Mouse (Mus musculus) heart, adult 11 months (tissue): ENCODE results near the gene Fen1.
"Not testable (repeated sequence)": the region's sequence is repeated elsewhere in the genome, so short reads cannot be mapped to it uniquely, and the experiment has no call there.

ENCODE experiments used
- DNase-seq: peaks from one replicate; pipeline ENCODE4 v3.0.0; 2022

The Fen1 gene

GRCm38 (mm10) chr19:10176477-10176876 lies 27.5 kb downstream of the Fen1 start:
- DNase-seq: peak; percentile 59

DNA sequence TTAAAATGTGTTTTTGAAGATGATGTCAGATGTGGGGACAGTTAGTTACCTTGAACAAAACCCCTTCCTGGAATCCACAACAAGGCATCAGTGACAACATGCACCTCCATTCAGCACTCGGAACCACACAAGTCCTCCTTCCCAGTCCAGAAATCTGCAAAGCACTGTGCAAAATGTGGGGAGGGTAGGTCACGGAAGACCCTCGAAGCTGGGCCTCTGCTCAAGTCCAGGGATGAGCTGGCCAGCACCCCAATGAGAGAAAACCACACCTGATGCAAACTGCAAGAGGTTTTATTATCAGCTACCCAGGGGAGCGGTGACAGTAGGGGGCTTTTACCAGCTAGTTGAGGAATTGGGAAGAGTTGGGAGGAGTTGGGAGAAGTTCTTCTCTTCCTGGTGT lies 29.0 kb downstream of the Fen1 start:
- DNase-seq: peak; percentile 84

DNA sequence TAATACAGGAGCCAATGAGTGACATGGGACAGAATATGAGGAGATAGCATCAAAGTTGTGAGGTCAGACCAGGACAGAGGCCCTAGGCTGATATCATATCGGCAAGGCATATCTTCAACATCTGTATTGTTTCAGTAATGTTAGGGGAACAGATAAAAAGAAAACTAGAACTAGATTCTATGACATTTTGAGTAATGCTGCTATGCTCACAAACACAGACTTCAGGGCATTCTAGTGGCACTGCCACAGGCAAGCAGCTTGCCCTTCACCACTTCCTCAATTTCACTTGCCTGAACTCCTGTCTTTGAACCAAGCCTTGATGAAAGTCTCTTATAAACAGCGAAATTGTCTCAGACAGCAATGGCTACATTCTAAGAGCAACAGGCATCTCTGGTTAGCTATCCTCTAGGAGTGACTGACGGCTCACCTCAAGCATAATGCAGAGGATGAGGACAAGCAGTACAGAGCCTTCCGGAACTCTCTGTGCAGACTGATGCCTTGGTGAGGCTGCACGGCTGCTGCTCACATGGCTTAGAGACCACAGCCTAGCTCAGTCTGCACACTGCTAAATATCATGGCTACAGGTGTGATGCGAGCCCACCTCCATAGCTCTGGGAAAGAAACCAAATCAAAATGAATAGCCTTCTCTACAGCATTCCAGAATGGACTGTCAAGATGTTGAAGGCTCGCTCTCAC lies 30.0 kb downstream of the Fen1 start:
- DNase-seq: peak; percentile 82

DNA sequence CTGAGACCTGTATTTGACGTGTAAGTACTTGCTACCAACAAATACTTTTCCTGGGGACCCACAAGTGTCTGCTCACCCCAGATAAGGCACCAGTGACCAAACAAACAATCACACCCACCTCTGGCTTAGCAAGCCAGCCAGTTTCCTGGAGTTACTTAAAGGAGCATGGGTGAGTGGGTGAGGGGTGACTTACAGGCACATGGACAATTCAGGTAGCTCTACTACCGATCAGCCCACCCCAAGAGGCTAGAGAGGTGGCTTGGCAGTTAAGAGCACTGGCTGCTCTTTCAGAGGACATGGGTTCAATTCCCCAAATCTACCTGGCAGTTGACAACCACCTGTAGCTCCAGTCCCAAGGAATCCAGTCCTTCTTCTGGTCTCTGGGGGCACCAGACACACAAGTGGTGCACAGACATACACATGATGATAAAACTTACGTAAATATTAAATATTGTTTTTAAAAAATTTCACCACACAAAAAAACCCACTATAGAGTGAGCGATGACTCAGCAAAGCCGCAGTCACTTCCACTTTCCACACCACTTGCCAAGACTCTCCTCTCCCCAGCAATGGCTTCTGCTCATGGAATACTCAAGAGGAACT lies 30.8 kb downstream of the Fen1 start:
- peak; percentile 89 for DNase-seq

DNA sequence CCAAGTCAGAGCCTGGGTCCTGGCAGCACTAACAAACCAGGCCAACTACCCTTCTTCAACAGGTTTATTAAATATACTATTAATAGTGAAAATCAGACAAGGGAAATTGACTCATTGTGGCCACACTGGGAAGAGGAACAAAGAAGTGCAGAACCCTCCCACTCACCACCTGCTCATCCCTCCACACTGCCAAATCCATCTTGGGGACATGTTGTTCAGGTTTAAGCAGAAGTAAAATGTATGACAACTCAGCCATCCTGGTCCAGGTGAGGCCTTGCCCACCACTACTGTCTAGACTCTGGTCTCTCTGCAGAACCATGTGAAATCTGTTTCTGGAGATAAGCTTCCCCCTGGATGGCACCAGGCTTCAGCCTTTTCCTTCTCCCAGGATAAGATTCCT lies 32.1 kb downstream of the Fen1 start:
- DNase-seq: peak; percentile 83

DNA sequence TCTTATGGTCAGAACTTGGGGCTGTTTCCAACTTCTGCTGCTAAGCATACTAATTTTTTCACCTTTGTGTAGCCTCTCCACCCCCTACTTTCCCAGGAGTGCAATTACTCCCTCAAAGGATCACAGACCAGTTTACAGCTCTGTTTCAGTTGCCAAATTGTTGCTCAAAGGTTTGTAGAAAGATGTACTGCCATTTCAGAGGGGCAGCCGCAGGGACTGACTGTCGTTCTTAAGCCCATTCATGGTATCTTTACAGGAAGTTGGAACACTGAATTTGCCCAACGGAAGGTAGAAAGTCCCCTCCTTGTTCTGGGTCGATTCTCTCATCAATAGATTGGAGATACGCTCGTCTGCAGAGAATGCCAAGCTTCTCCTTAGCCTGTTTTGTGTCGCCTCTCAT lies 32.6 kb downstream of the Fen1 start:
- DNase-seq: peak; percentile 35

DNA sequence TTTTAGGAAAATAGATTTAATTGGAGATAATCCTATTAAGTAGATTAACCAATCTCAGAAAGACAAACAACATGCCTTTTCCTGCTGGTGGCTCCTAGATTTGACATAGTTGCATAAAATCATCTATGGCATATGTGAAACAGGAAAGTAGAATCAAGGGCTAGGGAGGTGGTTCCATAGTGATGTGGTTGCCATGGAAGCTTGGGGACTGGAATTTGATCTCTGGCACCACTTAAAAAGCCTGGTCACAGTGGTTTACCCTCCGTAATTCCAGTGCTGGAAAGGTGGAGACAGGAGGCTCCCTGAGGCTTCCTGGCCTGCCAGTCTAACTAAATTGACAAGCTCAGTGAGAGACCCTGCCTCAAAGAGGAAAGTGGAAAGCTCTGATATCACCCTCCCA lies 33.5 kb downstream of the Fen1 start:
- peak; percentile 23 for DNase-seq

DNA sequence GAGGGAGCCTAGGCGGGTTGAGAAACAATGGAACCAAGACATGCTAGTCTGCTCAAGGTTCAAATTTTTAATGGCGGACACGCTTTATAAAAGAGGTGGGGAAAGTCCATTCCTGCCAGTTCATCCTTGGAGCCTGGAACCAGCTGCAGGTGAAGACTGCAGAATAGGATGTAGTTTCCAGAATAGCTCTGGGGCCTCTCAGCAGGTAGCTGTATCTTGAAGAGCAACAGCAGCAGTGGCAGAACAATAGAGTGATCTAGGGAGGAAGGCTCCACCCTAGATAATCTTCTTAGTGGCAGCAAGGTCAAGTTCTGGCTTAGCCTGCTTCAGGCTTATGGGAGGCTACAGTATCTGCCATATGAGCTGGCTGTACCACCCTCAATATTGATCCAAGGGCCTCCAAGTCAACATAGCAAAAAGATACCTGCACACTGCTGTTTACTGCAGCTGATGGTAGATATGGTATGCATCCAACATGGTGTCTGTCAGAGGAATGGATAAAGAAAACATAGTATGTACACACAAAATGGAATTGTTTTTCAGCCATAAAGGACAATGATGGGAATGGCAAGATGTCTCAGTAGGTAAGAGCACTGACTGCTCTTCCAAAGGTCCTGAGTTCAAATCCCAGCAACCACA lies 34.2 kb downstream of the Fen1 start:
- DNase-seq: peak; percentile 24

GRCm38 (mm10) chr19:10169179-10169578 lies 34.8 kb downstream of the Fen1 start:
- no peak for DNase-seq

- DNase-seq: peak; percentile 4
These were observed 35.5 kb downstream of the Fen1 start for GRCm38 (mm10) chr19:10168441-10168840.

DNA sequence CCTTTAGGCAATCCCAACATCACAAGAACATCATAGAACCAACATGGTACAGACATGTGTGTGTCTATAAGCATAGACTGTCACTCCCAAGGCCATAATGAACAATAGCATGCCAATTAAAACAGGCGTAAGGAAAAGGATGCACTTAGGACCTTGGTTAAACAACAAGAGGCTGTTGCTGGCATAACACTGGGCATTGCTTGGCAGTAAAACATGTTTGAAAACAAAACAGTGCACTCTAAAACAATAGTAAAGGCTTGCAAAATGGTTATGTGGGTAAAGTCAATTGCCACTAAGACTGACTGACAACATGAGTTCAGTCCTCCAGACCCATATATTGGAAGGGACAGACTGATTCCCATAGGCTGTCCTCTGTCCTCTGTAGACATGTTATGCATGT lies 36.0 kb downstream of the Fen1 start:
- peak; percentile 23 for DNase-seq

GRCm38 (mm10) chr19:10167112-10167511 lies 36.9 kb downstream of the Fen1 start:
- DNase-seq: peak; percentile 68

DNA sequence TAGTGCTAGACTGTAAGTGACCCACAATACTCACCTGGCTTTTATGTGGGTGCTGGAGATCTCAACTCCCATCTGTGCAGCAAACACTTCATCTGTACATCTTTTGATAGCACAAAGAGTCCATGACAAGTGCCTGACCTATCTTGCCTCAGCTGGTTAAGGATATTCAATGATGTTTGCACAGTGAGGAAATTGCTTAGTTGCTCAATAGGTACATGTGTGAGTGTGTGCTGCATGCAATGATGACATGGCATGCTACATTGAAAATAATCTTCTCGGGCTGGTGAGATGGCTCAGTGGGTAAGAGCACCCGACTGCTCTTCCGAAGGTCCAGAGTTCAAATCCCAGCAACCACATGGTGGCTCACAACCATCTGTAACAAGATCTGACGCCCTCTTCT lies 38.0 kb downstream of the Fen1 start:
- DNase-seq: not testable (repeated sequence)

GRCm38 (mm10) chr19:10163896-10164295 lies 40.1 kb downstream of the Fen1 start:
- no peak for DNase-seq

- peak; percentile 30 for DNase-seq
These were observed 46.2 kb downstream of the Fen1 start for GRCm38 (mm10) chr19:10157725-10158124.

GRCm38 (mm10) chr19:10149189-10149588 lies 54.8 kb downstream of the Fen1 start:
- DNase-seq: peak; percentile 91
